Mouse (Mus musculus) embryonic fibroblast, embryonic 13.5 days (primary cell): ENCODE data around the gene Aldh9a1.

ENCODE experiments used
- CTCF ChIP-seq: IDR thresholded peaks from 2 replicates; pipeline ENCODE4 v1.5.1; 2011; ENCODE audit warnings: mild to moderate bottlenecking, control low read depth, low read length, moderate library complexity, borderline replicate concordance; ENCODE audit not compliant: insufficient read depth
- POLR2A ChIP-seq: IDR thresholded peaks from 2 replicates; pipeline ENCODE4 v1.6.1; 2011; ENCODE audit warnings: low read depth, mild to moderate bottlenecking, control low read depth, low read length, moderate library complexity

- TF ChIP-seq POLR2A: no peak
- no peak for TF ChIP-seq CTCF
Observed at GRCm38 (mm10) chr1:167385636-167386035, 35.8 kb downstream of the Aldh9a1 start.
